Mouse (Mus musculus) C2C12 (cell line): ENCODE data around the gene Trmt13.

Experiments used
- CTCF ChIP-seq: IDR thresholded peaks from one replicate; pipeline ENCODE4 v1.5.1; 2011; ENCODE audit not compliant: control insufficient read depth, insufficient read depth, insufficient read length
- FOSL1 ChIP-seq: IDR thresholded peaks from one replicate; pipeline ENCODE4 v1.8.0; 2011; ENCODE audit warnings: mild to moderate bottlenecking, low read length; ENCODE audit not compliant: poor library complexity, insufficient read depth, severe bottlenecking
- MYOD1 ChIP-seq: IDR thresholded peaks from one replicate; pipeline ENCODE4 v1.6.1; 2011; ENCODE audit warnings: low read depth; ENCODE audit not compliant: control insufficient read depth, insufficient read length
- MYOG ChIP-seq: IDR thresholded peaks from one replicate; pipeline ENCODE4 v1.6.1; 2011; ENCODE audit not compliant: control insufficient read depth, insufficient read length; ENCODE audit errors: extremely low read depth
- USF1 ChIP-seq: IDR thresholded peaks from one replicate; pipeline ENCODE4 v1.6.1; 2011; ENCODE audit warnings: low read depth, mild to moderate bottlenecking, control low read depth, moderate library complexity

GRCm38 (mm10) chr3:116640024-116640423, 25.6 kb upstream of the Trmt13 start:
- no peak for TF ChIP-seq FOSL1
- no peak for TF ChIP-seq CTCF
- no peak for TF ChIP-seq USF1
- TF ChIP-seq MYOD1: no peak
- TF ChIP-seq MYOG: no peak
